Mouse (Mus musculus) gastrocnemius, adult 2 months (tissue): ENCODE results near the gene 3110082I17Rik. TPM values are rescaled to one million over a fixed set of nuclear protein-coding genes. Genes with fewer than 3 reads are reported as not detected.

Source experiments
- DNase-seq: peaks from one replicate; pipeline ENCODE4 v3.0.0; 2022
- H3K27ac ChIP-seq: fragments of 200-600 bp; 2 replicates; pipeline ENCODE4 v1.8.1; 2022; ENCODE audit warnings: mild to moderate bottlenecking
- H3K4me3 ChIP-seq: fragments of 200-600 bp; 2 replicates; pipeline ENCODE4 v1.8.1; 2022; ENCODE audit warnings: mild to moderate bottlenecking, moderate library complexity
- CTCF ChIP-seq: fragments of 200-600 bp; IDR thresholded peaks from 2 replicates; pipeline ENCODE4 v1.8.1; 2022; ENCODE audit warnings: antibody characterized with exemption, mild to moderate bottlenecking, moderate library complexity
- intact Hi-C: fragments of 180-260 bp; cut with DNase I; formaldehyde crosslinking; loops from one replicate; pipeline ENCODE4 v1.15.1; 2025
- total RNA-seq, 2 experiments: library from RNA; stranded (reverse); gene quantifications; 2 replicates each; pipeline ENCODE4 v1.2.3; 2021

The 3110082I17Rik gene
- total RNA-seq, 2 experiments from 2014 or later: 7.9 to 10.3 TPM

- peak within 1 kb of the TSS; percentile 100 for H3K27ac ChIP-seq
- peak within 1 kb of the TSS; percentile 25 for H3K4me3 ChIP-seq
- no peak for TF ChIP-seq CTCF
- intact Hi-C loops: no loop called here
- peak; percentile 92 for DNase-seq
Observed at GRCm38 (mm10) chr5:139377468-139378270, 82.7 kb downstream of the 3110082I17Rik start, which contains the start of gene Gpr146. Gene Gpr146 (plus strand): TSS chr5:139377697.

DNA sequence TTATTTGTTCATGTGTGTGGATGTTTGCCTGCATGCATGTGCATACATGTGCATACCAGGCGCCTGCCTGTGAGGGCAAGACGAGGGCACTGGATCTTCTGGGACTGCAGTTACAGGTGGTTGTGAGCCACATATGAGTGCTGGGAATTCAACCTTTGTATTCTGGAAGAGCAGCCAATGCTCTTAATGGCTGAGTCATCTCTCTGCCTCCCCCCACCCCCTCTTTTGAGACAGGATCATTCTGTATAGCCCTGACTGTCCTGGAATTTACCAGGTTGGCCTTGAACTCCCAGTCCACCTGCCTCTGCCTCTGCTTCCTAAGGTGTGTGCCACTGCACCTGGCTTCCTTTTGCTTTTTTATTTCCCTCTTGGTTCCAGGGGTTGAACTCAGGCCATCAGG lies 85.5 kb downstream of the 3110082I17Rik start:
- TF ChIP-seq CTCF: no peak
- Histone ChIP-seq H3K4me3 (no peak overlapping the region), H3K27ac (no peak overlapping the region)
- no peak for DNase-seq
- intact Hi-C loops: no loop called here

DNA sequence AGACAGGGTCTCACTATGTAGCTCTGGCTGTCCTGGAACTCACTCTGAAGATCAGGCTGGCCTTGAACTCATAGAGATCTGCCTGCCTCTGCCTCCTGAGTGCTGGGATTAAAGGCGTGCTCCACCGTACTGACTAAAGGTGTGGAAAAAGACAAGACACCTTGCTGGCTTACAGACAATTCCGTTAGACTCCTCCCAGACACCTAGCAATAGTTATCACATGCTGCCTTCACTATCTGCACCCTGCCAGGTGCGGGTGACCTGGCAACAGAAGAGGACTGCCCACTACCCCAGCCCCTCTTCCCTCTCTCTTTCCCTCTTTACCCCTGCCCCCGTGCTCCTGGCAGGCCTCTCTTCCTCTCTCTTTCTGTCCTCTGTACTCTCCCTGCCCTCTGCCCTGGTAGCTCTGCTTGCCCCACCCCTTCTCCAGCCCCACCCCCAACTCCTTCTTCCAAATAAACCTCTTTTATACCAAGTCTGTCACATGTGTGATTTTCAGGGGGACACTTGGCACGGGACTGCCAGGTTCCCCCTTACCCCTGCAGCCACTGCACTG lies 86.4 kb downstream of the 3110082I17Rik start:
- Histone ChIP-seq H3K27ac (no peak overlapping the region), H3K4me3 (no peak overlapping the region)
- peak; percentile 21 for DNase-seq
- intact Hi-C loops: no loop called here
- TF ChIP-seq CTCF: no peak

DNA sequence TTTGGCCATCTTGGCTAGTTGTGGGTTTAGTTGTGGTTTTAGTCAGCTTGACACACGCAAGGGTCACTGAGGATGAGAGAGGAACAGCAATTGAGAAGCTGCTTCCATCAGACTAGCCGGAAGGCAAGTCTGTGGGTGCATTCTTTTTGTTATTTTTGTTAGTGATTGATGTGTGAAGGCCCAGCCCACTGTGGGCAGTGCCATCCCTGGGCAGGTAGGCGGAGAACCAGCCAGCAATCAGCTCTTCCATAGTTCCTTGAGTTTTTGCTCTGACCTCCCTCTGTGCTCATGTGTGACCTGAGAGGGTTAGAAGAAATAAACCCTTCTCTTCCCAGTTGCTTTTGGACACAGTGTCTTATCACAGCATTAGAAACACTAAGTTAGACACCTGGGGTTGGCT lies 87.2 kb downstream of the 3110082I17Rik start:
- intact Hi-C loops: no loop called here
- Histone ChIP-seq H3K4me3 (no peak overlapping the region), H3K27ac (peak overlapping the region; percentile 99; the same call in 1 of the 2 replicates)
- TF ChIP-seq CTCF: no peak
- no peak for DNase-seq

GRCm38 (mm10) chr5:139371631-139372401 lies 88.5 kb downstream of the 3110082I17Rik start:
- no peak for TF ChIP-seq CTCF
- H3K27ac ChIP-seq: peak overlapping the region; percentile 99
- H3K4me3 ChIP-seq: peak overlapping the region; percentile 93
- peak; percentile 95 for DNase-seq
- intact Hi-C loops: no loop called here

DNA sequence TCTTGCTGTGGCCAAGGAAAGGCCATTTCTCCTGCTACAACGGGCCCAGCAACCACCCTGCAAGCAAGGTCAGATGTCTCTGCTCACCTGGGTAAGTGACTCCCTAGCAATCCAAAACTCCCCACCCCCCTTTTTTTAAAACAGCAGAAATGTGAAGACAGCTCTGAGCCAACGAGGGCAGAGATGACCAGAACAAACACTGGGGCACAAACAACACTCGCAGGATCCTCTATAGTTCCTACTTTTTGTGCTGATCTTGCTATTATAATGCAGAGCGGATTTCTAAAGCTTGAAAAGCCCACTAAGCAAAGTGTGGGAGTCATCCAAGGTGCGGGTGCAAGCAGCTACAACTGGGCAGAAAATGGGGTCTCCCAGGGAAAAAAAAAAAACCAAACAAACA lies 89.2 kb downstream of the 3110082I17Rik start:
- no peak for TF ChIP-seq CTCF
- Histone ChIP-seq H3K27ac (peak overlapping the region; percentile 99), H3K4me3 (peak overlapping the region; percentile 93)
- no peak for DNase-seq
- intact Hi-C loops: no loop called here

DNA sequence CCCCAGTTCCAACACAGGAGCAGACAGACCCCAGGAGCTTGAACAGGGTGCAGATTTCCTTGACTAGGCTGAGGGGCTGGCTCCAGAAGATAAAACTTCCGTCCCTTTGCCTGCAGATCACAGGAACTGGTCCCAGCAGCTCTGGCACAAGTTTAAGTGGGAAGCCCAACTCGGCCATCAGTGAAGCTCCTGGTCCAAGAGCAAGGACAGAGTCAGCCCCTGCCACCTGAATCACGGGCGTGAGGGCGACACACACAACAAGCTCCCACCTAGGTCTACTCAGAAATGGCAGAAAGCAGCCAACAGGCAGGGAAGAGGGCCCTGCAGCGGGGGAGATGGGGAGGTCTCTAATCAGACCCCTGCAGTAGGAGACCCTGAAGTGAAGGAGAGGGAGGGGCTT lies 90.0 kb downstream of the 3110082I17Rik start:
- intact Hi-C loops: no loop called here
- TF ChIP-seq CTCF: no peak
- Histone ChIP-seq H3K4me3 (peak overlapping the region; percentile 93), H3K27ac (peak overlapping the region; percentile 99)
- peak; percentile 21 for DNase-seq

GRCm38 (mm10) chr5:139368638-139369320 lies 91.5 kb downstream of the 3110082I17Rik start:
- Histone ChIP-seq H3K27ac (peak overlapping the region; percentile 64), H3K4me3 (no peak overlapping the region)
- peak; percentile 26 for DNase-seq
- TF ChIP-seq CTCF: no peak
- intact Hi-C loops: no loop called here

DNA sequence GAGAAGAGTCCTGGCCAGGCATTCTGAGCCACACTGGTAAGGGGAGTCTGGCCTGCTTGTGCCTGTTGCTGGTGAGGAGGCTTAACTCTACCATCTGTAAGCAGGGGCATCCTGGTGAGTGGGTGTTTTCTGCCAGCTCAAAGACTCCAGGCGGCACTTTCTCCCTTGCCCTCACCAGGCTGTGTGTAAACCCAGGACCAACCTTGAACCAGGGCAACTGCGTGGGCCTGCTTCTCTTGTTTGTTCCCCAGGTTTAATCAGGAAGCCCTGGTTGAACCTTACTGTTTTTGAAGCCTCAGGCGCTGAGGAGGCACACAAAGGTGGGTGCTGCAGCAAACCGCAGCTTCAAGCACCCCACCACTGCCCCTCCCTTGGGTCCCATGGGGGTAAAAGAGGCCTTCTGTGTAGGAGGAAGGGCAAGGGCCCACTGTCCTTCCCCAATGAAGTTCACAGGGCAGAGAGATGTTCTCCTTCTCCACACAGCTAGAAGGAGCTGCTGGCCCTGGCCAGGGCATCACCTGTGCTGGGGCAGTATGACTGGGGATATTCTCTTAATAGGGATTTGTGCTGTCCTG lies 92.4 kb downstream of the 3110082I17Rik start:
- peak; percentile 19 for DNase-seq
- intact Hi-C loops: no loop called here
- no peak overlapping the region for H3K4me3 ChIP-seq
- TF ChIP-seq CTCF: no peak
- H3K27ac ChIP-seq: peak overlapping the region; percentile 64

DNA sequence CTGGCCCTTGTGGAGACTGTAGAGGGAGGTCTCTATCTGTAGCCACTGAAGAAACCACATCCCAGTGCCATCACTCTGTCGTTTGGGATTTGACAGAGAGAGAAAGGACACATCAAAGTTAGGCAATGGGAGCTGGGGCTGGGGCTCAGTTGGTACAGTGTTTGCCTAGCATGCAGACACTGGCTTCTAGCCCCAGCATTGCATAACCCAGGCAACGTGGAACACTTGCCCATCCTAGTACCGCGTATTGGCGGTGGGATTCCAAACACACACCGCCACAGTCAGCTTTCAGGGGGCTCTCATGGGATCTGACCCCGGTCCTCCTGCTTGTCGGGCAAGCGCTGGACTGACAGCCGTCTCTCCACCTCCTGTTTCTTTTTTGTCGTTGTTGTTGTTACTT lies 93.8 kb downstream of the 3110082I17Rik start:
- peak; percentile 38 for DNase-seq
- no peak for TF ChIP-seq CTCF
- Histone ChIP-seq H3K27ac (peak overlapping the region; percentile 64), H3K4me3 (no peak overlapping the region)
- intact Hi-C loops: no loop called here

- peak; percentile 36 for DNase-seq
- Histone ChIP-seq H3K27ac (peak overlapping the region; percentile 64), H3K4me3 (no peak overlapping the region)
- no peak for TF ChIP-seq CTCF
- intact Hi-C loops: no loop called here
Observed at GRCm38 (mm10) chr5:139365827-139366226, 94.5 kb downstream of the 3110082I17Rik start.
